ENCODE assay signal across 15 mouse cellular contexts in genomic region chr8:50027544-50027943, GRCm38 (mm10).
"Had no signal": no experiment of that assay in that cellular context is flagged by ENCODE, and none has a peak within 500 bp of the region (broad histone marks: within the 10 kb centered on the region; RNA-seq: fewer than 3 reads in every experiment).

No protein-coding gene starts in this region.

- H3K27me3 ChIP-seq: neural tube, embryonic 15.5 days; stomach, embryonic 15.5 days had no signal

- H3K4me2 ChIP-seq: neural tube, embryonic 15.5 days; stomach, embryonic 15.5 days had no signal

- H3K9me3 ChIP-seq: neural tube, embryonic 15.5 days; stomach, embryonic 15.5 days had no signal

- H3K27ac ChIP-seq: neural tube, embryonic 15.5 days; stomach, embryonic 15.5 days; stomach, postnatal 0 days had no signal

- H3K4me3 ChIP-seq: neural tube, embryonic 15.5 days; stomach, embryonic 15.5 days had no signal

- H3K36me3 ChIP-seq: neural tube, embryonic 15.5 days; stomach, embryonic 15.5 days had no signal

- H3K4me1 ChIP-seq: neural tube, embryonic 15.5 days; stomach, embryonic 15.5 days had no signal

- DNase-seq: retina, postnatal 1 day; right cerebral cortex, adult 18-20 months; right cerebral cortex, postnatal 14 days; right cerebral cortex, postnatal 25 days; right cerebral cortex, postnatal 4 days; spleen, adult 18-20 months; thymus, adult 18-20 months; thymus, adult 2 months; thymus, postnatal 14 days; thymus, postnatal 25 days; thymus, postnatal 36 days; thymus, postnatal 4 days had no signal

- H3K9ac ChIP-seq: neural tube, embryonic 15.5 days; stomach, embryonic 15.5 days had no signal
